Mouse (Mus musculus) C2C12 (cell line): ENCODE measurements around the gene Snx9. TPM values are rescaled to one million over a fixed set of nuclear protein-coding genes. Genes with fewer than 3 reads are reported as not detected.
A peak's percentile ranks its signal among the peaks of the same experiment; 100 is the strongest.

Experiments used
- H3K27me3 ChIP-seq: one replicate; pipeline ENCODE4 v1.6.1; 2011; ENCODE audit not compliant: control insufficient read depth, insufficient read depth, insufficient read length
- H3K36me3 ChIP-seq: one replicate; pipeline ENCODE4 v1.6.1; 2011; ENCODE audit not compliant: control insufficient read depth, insufficient read depth
- H3K4me3 ChIP-seq: one replicate; pipeline ENCODE4 v1.5.1; 2011; ENCODE audit warnings: mild to moderate bottlenecking, control low read depth; ENCODE audit not compliant: poor library complexity, insufficient read depth, severe bottlenecking
- H3K79me2 ChIP-seq: one replicate; pipeline ENCODE4 v1.6.1; 2011; ENCODE audit not compliant: control insufficient read depth, insufficient read depth
- H3K79me3 ChIP-seq: one replicate; pipeline ENCODE4 v1.6.1; 2011; ENCODE audit warnings: low read depth, control low read depth
- H3ac ChIP-seq: one replicate; pipeline ENCODE3; 2011; ENCODE audit warnings: low read depth; ENCODE audit not compliant: control insufficient read depth, insufficient read length
- CEBPB ChIP-seq: IDR thresholded peaks from one replicate; pipeline ENCODE4 v1.6.1; 2011; ENCODE audit warnings: low read depth, mild to moderate bottlenecking, control low read depth, moderate library complexity
- CTCF ChIP-seq: IDR thresholded peaks from one replicate; pipeline ENCODE4 v1.5.1; 2011; ENCODE audit not compliant: control insufficient read depth, insufficient read depth, insufficient read length
- FOSL1 ChIP-seq: IDR thresholded peaks from one replicate; pipeline ENCODE4 v1.8.0; 2011; ENCODE audit warnings: mild to moderate bottlenecking, low read length; ENCODE audit not compliant: poor library complexity, insufficient read depth, severe bottlenecking
- MAX ChIP-seq: IDR thresholded peaks from one replicate; pipeline ENCODE4 v1.6.1; 2011; ENCODE audit warnings: mild to moderate bottlenecking, control low read depth
- MYOD1 ChIP-seq: IDR thresholded peaks from one replicate; pipeline ENCODE4 v1.6.1; 2011; ENCODE audit warnings: low read depth; ENCODE audit not compliant: control insufficient read depth, insufficient read length
- MYOG ChIP-seq: IDR thresholded peaks from one replicate; pipeline ENCODE4 v1.6.1; 2011; ENCODE audit not compliant: control insufficient read depth, insufficient read length; ENCODE audit errors: extremely low read depth
- USF1 ChIP-seq: IDR thresholded peaks from one replicate; pipeline ENCODE4 v1.6.1; 2011; ENCODE audit warnings: low read depth, mild to moderate bottlenecking, control low read depth, moderate library complexity
- polyA plus RNA-seq: library from polyadenylated mRNA; unstranded; fragments of >200 nt; fragmentation: generic; extraction: Trizol; gene quantifications from one replicate; pipeline ENCODE4 v1.2.1, GENCODE M21; 2012; ENCODE audit warnings: missing spikeins

The Snx9 gene
- polyA plus RNA-seq, 1 experiment: 57.5 TPM

- TF ChIP-seq CTCF (no peak), MYOD1 (no peak), USF1 (no peak), MAX (no peak), CEBPB (no peak), FOSL1 (no peak), MYOG (no peak)
- H3K4me3 ChIP-seq: no peak overlapping the region
- no peaks in the 10 kb centered on the region for H3K27me3 ChIP-seq
These were observed 43.9 kb upstream of the Snx9 start for GRCm38 (mm10) chr17:5797124-5797760.

GRCm38 (mm10) chr17:5798221-5798801 lies 42.8 kb upstream of the Snx9 start:
- no peaks in the 10 kb centered on the region for H3K27me3 ChIP-seq
- H3K79me2 ChIP-seq: peaks cover 33% of the 10 kb centered on the region
- no peak overlapping the region for H3K4me3 ChIP-seq
- H3ac ChIP-seq: no peak overlapping the region
- TF ChIP-seq MYOD1 (no peak), MAX (peak; percentile 80)
- H3K36me3 ChIP-seq: peaks cover 18% of the 10 kb centered on the region
- peaks cover 14% of the 10 kb centered on the region for H3K79me3 ChIP-seq

More at GRCm38 (mm10) chr17:5797124-5797760, 43.9 kb upstream of the Snx9 start:
- Histone ChIP-seq H3ac (no peak overlapping the region), H3K79me2 (peaks cover 26% of the 10 kb centered on the region), H3K79me3 (peaks cover 12% of the 10 kb centered on the region), H3K36me3 (peaks cover 11% of the 10 kb centered on the region)

GRCm38 (mm10) chr17:5798900-5799299 lies 42.2 kb upstream of the Snx9 start:
- Histone ChIP-seq H3K4me3 (no peak overlapping the region), H3K79me3 (peaks cover 14% of the 10 kb centered on the region), H3K79me2 (peaks cover 33% of the 10 kb centered on the region), H3ac (no peak overlapping the region), H3K36me3 (peaks cover 24% of the 10 kb centered on the region), H3K27me3 (no peaks in the 10 kb centered on the region)
- TF ChIP-seq CTCF (no peak), USF1 (no peak), MYOG (no peak), MAX (no peak), CEBPB (no peak), FOSL1 (no peak), MYOD1 (no peak)

- peak overlapping the region; percentile 81 for H3ac ChIP-seq
- H3K36me3 ChIP-seq: peaks cover 26% of the 10 kb centered on the region
- H3K27me3 ChIP-seq: no peaks in the 10 kb centered on the region
- peaks cover 33% of the 10 kb centered on the region for H3K79me2 ChIP-seq
- TF ChIP-seq USF1 (no peak), CTCF (no peak), MYOG (no peak), FOSL1 (no peak), MYOD1 (no peak), MAX (peak; percentile 25)
- peak overlapping the region; percentile 28 for H3K4me3 ChIP-seq
- H3K79me3 ChIP-seq: peaks cover 14% of the 10 kb centered on the region
These were observed 41.6 kb upstream of the Snx9 start for GRCm38 (mm10) chr17:5799396-5800021.

- peak overlapping the region; percentile 77 for H3ac ChIP-seq
- TF ChIP-seq FOSL1 (peak; percentile 53), USF1 (no peak)
- H3K36me3 ChIP-seq: peaks cover 26% of the 10 kb centered on the region
- peaks cover 14% of the 10 kb centered on the region for H3K79me3 ChIP-seq
- H3K27me3 ChIP-seq: no peaks in the 10 kb centered on the region
- H3K4me3 ChIP-seq: peak overlapping the region; percentile 28
- peaks cover 33% of the 10 kb centered on the region for H3K79me2 ChIP-seq
These were observed 40.9 kb upstream of the Snx9 start for GRCm38 (mm10) chr17:5800254-5800653.

GRCm38 (mm10) chr17:5800824-5801560 lies 40.1 kb upstream of the Snx9 start:
- TF ChIP-seq MYOG (no peak), CEBPB (no peak), MYOD1 (no peak), FOSL1 (no peak), CTCF (no peak), MAX (no peak), USF1 (no peak)
- peaks cover 33% of the 10 kb centered on the region for H3K79me2 ChIP-seq
- peak overlapping the region; percentile 28 for H3K4me3 ChIP-seq
- no peaks in the 10 kb centered on the region for H3K27me3 ChIP-seq
- peak overlapping the region; percentile 77 for H3ac ChIP-seq
- H3K79me3 ChIP-seq: peaks cover 14% of the 10 kb centered on the region
- peaks cover 26% of the 10 kb centered on the region for H3K36me3 ChIP-seq
